Mouse (Mus musculus) gonadal fat pad, adult 2 months (tissue): ENCODE measurements around the gene Cops9. TPM values are rescaled to one million over a fixed set of nuclear protein-coding genes. Genes with fewer than 3 reads are reported as not detected.
A peak's percentile ranks its signal among the peaks of the same experiment; 100 is the strongest.

ENCODE experiments used
- DNase-seq: peaks from one replicate; pipeline ENCODE4 v3.0.0-alpha.2; 2012; ENCODE audit warnings: low read depth
- polyA plus RNA-seq: library from polyadenylated mRNA; depleted of rRNA; stranded (reverse); fragments of >200 nt; gene quantifications from 2 replicates; pipeline ENCODE4 v1.2.3, GENCODE M21; 2012; rRNA removed

Cops9 gene
- polyA plus RNA-seq = 223 and 237 TPM in 2 replicates

GRCm38 (mm10) chr1:92641514-92642272 is at the start of gene Cops9:
Gene Cops9 (minus strand): TSS chr1:92641985.
- DNase-seq = peak; percentile 28

GRCm38 (mm10) chr1:92691166-92691844 is 49.5 kb upstream of the Cops9 start:
- no peak for DNase-seq

GRCm38 (mm10) chr1:92686994-92687393 is 45.2 kb upstream of the Cops9 start:
- no peak for DNase-seq

GRCm38 (mm10) chr1:92683151-92683550 is 41.4 kb upstream of the Cops9 start:
- DNase-seq = peak; percentile 42

GRCm38 (mm10) chr1:92680668-92681603 is 39.2 kb upstream of the Cops9 start:
- no peak for DNase-seq

- DNase-seq = no peak
Observed at GRCm38 (mm10) chr1:92678757-92679156, 37.0 kb upstream of the Cops9 start.

GRCm38 (mm10) chr1:92676676-92676975 is 34.8 kb upstream of the Cops9 start:
- DNase-seq = no peak

GRCm38 (mm10) chr1:92675932-92676675 is 34.3 kb upstream of the Cops9 start:
- DNase-seq = no peak

GRCm38 (mm10) chr1:92673258-92673782 is 31.5 kb upstream of the Cops9 start:
- no peak for DNase-seq

GRCm38 (mm10) chr1:92671326-92671725 is 29.5 kb upstream of the Cops9 start:
- DNase-seq = no peak

GRCm38 (mm10) chr1:92669430-92669829 is 27.6 kb upstream of the Cops9 start:
- DNase-seq = no peak

GRCm38 (mm10) chr1:92667106-92667505 is 25.3 kb upstream of the Cops9 start:
- no peak for DNase-seq

- no peak for DNase-seq
Observed at GRCm38 (mm10) chr1:92659392-92659791, 17.6 kb upstream of the Cops9 start.

- no peak for DNase-seq
Observed at GRCm38 (mm10) chr1:92657025-92657820, 15.4 kb upstream of the Cops9 start.

GRCm38 (mm10) chr1:92654676-92655075 is 12.9 kb upstream of the Cops9 start:
- DNase-seq = no peak

GRCm38 (mm10) chr1:92653179-92653578 is 11.4 kb upstream of the Cops9 start:
- no peak for DNase-seq

- no peak for DNase-seq
Observed at GRCm38 (mm10) chr1:92651467-92651866, 9.7 kb upstream of the Cops9 start.

GRCm38 (mm10) chr1:92648673-92649072 is 6.9 kb upstream of the Cops9 start, which contains the start of gene Otos:
Gene Otos (minus strand): TSS chr1:92648841.
- DNase-seq = no peak

- no peak for DNase-seq
Observed at GRCm38 (mm10) chr1:92648197-92648596, 6.4 kb upstream of the Cops9 start.

GRCm38 (mm10) chr1:92647752-92648151 is 6.0 kb upstream of the Cops9 start:
- no peak for DNase-seq
